Mouse (Mus musculus) MEL-GATA-1-ER (cell line): ENCODE data around the gene Ftsj3.
"Not testable (repeated sequence)": the region's sequence is repeated elsewhere in the genome, so short reads cannot be mapped to it uniquely, and the experiment has no call there.

ENCODE experiments used
- DNase-seq: peaks from one replicate; pipeline ENCODE4 v3.0.0-alpha.2; 2012; ENCODE audit warnings: low read depth; ENCODE audit errors: extremely low read depth

Ftsj3 gene

GRCm38 (mm10) chr11:106201337-106202122 lies 54.3 kb downstream of the Ftsj3 start:
- peak; percentile 56 for DNase-seq

- DNase-seq, result no peak
Observed at GRCm38 (mm10) chr11:106200756-106201155, 55.1 kb downstream of the Ftsj3 start.

GRCm38 (mm10) chr11:106199997-106200396 lies 55.9 kb downstream of the Ftsj3 start:
- DNase-seq, result not testable (repeated sequence)
